Mouse (Mus musculus) thymus, postnatal 0 days (tissue): ENCODE data around the gene Rufy4. TPM values are rescaled to one million over a fixed set of nuclear protein-coding genes. Genes with fewer than 3 reads are reported as not detected.
"Not testable (repeated sequence)": the region's sequence is repeated elsewhere in the genome, so short reads cannot be mapped to it uniquely, and the experiment has no call there.

Experiments
- DNase-seq: peaks from one replicate; pipeline ENCODE4 v3.0.0-alpha.2; 2015; ENCODE audit warnings: low spot score
- polyA plus RNA-seq: library from polyadenylated mRNA; unstranded; fragments of >200 nt; fragmentation: Nextera tagmentation; extraction: Ambion mirVana; gene quantifications from 2 replicates; pipeline ENCODE4 v1.2.1, GENCODE M21; 2015

Rufy4 gene
- polyA plus RNA-seq, 1 experiment from 2014 or later, result 0.08 TPM

DNA sequence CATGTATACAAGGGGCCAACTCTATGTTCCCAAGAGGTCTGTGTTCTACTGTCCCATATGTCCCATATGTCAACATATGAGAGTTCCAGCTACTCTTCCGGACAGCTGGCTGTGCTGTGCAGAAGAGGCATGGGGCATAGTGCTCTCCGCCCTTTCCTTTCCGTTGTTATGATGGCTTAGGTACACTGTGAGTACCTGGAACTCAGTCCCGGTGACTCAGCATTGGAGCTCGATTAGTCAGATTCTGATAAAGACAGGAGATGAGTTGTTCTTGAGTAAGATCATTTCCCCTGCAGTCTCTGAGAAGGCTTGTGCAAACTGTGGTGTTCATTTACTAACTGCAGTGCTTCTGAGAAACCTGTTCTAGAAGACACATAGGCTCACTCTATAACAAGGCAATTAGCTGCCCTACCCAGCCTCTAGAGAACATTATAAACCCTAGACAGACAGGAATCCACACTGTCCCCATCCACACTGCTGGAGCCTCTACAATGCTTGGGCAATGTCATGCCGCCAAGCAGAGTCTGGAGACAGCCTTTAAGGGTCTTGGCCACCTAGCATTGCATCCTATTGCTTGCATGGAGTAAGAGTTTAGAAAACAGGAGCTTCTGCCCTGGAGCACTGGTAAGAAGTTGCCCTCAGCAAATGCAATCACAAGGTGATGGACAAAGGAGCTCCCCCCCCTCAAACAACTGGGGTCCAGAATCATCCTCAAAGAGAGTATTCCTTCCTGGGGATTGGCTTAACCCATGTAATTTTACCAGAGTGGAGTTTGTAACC lies 24.0 kb downstream of the Rufy4 start:
- no peak for DNase-seq

DNA sequence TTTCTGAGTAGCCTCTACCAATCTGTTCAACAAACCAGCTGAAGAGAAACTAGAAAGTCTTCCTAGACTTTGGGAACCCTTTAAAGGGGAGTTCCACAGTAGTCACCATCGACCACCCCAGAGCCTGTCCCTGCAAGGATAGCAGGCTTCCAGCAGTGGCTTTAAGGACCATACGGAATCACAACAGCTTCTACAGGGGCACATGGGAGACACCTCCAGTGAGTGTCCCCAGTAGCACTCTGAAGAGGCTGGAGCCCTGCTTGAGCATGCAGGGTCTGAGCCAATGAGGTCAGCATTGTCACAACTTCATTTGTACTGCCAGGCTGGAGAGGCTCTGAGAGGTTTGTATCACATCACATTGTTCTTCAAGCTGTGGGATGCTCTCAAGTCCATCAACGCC lies 24.8 kb downstream of the Rufy4 start:
- no peak for DNase-seq

DNA sequence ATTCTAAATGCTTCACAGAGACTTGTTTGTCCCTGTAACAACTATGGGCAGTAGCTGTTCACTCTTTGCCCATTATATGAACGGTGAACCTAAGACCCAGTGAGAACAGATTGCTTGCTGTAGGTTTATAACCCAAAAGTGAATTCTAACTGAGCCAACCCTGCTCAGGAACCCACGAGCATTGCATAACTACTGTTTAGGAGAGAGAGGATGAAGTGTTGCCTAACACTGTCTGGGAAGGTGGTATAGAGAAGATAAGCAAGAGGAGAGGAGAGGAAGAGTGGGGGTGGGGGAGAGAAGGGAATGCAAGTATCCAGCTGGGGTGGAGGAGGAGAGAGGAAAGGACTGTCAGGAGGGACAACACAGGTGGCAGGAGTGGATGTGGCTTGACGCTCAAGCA lies 25.8 kb downstream of the Rufy4 start:
- no peak for DNase-seq

DNA sequence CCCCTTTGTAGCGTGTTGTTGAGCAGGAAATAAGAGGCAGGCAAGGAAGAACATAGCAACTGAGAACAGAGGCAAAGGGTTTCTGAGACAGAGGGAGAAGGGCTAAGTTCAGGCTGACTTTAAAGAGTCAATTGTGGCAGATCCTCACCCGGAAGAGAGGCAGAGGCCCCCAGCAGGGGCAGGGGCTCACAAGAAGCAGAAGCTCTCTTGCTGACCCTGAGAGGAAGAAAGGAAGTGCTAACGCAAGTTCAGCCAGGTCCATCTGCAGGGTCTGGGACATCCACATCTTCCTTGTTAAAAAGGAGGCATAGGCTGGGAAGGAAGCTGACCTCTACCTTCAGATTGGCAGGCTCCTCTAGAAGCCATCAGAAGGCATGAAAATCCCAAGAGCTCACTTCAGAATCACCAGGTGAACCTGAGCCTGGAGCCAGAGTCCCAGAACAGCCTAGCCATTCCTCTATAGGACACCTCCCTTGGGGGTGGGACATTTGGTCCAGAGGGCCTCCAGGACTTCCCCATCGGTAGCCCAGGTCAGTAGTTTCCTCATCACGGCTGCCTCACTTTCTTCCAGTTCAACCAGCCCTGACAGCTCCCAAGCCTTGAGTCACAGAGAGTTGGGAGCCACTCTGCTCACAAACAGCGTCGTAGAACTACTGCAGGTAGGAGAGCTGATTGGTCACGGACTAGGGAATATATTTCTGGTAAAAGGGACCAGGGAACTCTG lies 28.3 kb downstream of the Rufy4 start, which contains the start of gene Cxcr2:
Gene Cxcr2, plus strand, starts transcription at position 529 of the 724 bp plus-strand sequence.
- peak; percentile 17 for DNase-seq

DNA sequence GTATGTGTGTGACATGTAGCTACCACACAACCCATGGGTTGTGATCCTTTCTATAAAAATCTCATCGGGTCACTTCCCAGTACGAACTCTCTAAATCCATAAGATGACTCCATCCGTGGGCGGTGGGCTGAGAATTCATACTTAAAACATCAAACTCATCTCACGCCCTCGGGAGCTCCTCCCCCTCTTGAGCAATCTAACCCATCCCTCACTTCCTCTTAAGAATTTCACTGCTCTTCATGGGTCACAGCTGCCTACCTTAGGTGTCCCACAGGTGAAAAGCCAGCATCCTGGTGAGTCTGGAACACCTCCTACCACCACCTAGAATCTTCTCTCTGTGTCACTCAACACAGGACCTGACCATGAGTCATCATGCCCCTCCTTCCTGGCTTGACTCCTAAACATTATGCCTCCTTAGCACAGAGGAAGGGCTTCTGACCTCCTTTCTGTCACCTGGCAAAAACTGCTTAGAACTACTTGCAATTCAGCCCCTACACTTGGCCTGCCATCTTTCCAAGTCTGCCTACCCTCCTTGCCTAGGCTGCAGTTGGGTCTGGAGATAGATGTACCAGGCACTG lies 30.2 kb downstream of the Rufy4 start:
- no peak for DNase-seq

DNA sequence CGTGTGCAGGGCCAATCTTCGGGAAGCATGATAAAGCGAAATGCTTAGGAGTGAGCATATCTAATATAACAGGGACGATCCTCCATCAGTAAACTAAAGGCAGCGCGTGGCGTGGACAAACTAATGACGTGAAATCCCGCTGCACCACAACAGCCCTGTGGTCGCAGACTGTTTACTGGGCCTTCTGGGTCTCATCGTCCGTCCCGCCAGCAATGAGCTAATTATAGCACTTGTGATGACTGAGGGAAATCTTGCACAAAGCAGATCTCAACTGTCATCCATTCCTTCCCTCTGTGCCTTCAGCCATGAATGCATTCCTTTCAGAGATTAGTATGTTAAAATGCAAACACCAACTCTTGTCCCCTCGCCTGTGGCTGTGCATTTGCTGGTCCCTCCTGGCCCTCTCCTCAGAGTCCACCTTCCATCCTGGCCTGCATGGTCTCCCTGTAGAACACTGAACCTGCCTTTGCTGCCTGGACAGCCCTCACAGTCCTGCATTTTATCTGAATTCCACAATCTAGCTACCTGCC lies 31.1 kb downstream of the Rufy4 start:
- DNase-seq, result no peak

DNA sequence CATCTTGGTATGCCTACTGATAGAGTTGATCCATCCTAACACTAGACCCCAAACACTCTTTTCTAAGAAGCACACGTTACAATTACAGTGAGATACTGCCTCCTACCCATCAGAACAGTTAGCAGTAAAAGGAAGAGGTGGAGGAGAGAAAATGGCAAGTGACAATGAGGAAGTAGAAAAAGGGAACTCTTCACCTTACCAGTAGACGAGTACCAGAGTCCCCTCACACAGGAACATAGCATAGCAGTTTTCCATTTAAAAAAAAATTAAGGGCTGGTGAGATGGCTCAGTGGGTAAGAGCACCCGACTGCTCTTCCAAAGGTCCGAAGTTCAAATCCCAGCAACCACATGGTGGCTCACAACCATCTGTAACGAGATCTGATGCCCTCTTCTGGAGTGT lies 34.3 kb downstream of the Rufy4 start:
- DNase-seq, result not testable (repeated sequence)

DNA sequence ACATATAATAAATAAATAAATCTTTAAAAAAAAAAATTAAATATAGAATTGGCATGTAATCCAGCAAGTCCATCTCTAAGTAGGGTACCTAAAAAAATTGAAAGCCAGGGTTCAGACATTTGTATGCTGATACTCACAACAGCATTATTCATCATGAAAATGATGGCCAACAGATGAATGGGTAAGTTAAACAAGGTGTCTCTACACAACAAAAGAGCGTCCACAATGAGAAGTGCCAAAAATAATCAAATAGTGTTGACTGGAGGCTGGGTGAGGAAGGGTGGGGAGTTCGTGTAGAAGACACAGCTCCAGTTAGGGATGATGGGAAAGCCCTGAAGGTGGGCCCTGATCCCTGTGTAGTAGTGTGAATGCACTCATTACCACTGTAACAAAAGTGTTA lies 34.7 kb downstream of the Rufy4 start:
- DNase-seq, result no peak

DNA sequence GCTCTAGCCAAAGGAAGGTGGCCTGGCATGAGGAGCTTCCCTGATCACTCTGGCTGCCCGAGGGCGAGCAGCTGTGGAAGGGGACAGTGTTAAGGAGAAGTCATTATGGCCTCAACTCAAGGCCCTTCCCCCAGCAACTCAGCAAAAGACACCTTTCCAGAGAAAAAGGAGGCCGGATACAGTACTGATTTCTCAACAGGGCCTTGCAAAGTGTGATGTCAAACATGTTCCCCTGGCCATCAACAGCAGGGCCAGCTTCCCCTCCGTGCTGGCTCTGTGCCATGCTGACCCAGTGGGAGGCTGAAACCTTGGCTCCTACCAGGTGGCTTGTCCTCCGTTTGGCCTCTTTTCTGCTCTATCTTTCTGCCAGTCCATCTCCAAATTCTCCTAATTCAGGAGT lies 41.8 kb downstream of the Rufy4 start:
- DNase-seq, result no peak

DNA sequence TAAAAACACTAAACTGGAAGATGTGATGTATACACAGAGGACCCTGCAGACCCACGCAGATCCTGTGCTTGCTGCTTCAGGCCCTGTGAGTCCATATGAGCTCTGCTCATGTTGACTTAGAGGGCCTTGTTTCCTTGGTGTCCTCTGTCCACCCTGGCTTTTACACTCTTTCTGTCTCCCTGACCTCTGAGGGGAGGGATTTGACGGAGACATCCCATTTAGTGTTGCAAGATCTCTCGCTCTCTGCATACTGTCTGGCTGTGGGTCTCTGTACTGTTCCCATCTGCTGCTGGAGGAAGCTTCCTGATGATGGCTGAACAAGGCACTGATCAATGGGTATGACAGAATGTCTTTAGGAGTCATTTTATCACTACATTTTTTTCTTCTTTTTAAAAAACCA lies 44.4 kb downstream of the Rufy4 start:
- no peak for DNase-seq

DNA sequence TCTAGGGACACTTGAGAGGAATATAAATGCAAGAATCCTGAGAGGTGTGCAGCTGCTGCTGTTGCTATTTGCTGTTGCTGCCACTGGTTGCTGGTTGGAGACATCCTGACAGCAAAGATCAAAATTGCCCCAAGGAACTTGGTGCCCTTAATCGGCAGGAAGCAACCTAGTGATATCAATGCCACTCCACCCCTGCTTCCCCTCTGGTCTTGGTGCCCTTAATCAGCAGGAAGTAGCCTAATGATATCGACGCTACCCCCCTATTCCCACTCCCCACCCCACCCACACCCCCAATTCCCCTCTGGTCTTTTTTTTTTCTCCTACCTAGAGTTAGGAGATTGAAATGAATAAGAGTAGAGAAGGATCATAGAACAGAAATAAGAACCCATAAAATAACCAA lies 47.4 kb downstream of the Rufy4 start:
- no peak for DNase-seq

DNA sequence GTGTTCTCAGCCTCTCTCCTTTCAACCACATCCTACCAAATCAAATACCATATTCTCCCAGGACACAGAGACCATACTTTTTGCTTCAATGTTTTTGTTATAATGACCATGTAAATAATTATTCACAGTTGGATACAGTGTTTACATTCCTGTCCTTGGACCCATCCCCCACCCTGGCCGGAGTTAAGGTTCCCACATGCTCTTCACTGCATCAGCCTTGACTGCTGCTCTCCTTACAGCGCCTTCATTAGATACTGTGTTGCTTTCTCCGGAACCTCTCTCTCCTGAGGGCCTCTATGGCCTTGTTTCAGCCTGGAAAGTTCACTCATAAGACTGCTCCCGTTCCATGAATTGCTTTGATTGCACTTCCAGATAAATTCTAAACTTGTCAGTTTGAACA lies 50.4 kb downstream of the Rufy4 start:
- DNase-seq, result no peak

DNA sequence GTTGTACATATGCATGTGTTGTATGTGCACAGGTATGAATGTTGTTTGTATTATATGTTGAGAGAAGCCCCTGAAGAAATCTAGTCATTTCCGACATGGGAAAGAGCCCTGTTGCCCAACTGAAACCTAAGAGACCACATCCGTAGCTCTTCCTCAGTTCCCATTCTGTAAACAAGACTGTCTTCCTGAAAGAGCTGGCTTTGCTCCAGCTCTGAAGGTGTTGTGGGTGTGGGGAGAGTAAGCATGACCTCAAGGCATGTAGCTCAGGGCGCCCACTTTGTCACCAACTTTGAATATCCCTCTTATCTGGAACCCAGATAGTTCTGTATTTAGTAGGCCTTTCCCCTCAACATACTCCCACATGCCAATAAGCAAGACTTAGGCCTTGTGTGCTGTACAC lies 53.3 kb downstream of the Rufy4 start:
- DNase-seq, result no peak

DNA sequence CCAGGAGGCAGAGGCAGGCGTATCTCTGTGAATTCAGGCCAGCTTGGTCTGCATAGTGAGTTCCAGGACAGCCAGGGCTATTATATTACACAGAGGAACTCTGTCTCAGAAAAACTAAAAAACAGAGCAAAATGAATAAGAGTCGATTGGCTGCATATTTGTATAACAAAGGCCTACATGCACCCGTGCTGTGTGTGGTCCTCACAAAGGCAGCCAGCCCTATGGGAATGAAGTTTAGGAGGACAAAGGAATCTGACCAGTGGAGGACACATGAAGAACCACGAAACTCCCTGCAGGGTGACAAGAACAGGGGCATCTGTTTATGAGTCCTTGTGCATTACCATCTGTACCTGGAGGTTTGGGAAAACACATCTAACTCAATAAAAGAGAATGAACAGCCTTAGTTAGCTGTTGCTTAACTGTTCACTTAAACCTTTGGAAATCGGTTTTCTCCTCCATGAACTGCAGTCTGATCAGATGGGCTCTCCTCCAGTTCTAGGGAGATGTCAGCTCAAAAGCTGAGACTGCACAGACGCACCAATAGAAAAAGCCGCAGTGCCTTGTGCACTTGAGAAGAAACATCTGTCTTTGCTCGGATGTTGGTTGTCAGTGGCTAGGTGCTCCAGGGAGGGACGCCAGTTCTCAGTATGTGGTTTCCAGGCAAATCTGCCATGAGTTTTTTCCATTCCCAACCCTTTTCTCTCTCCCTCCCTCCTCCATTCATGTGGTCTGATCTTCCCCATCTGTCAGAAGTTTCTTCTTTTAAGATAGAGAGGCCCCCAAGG lies 54.5 kb downstream of the Rufy4 start:
- peak; percentile 11 for DNase-seq

DNA sequence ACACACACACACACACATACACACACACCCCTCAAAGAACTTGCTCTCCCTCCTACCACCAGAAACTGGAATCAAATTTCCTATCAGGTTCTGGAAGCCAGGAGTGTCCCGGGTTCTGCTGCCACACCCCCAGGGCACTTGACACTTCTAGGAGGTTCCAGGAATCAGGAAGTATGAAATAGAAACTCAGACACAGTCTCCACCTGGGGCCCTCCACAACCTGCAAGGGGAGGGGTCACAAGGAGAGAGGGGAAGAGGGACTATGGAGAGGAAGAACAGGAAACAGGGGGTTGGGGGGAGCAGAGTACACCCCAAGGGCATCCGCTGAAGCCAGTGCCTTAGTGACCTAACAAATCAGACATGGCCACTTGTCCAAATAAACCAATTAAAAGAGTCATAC lies 56.1 kb downstream of the Rufy4 start:
- DNase-seq, result no peak

DNA sequence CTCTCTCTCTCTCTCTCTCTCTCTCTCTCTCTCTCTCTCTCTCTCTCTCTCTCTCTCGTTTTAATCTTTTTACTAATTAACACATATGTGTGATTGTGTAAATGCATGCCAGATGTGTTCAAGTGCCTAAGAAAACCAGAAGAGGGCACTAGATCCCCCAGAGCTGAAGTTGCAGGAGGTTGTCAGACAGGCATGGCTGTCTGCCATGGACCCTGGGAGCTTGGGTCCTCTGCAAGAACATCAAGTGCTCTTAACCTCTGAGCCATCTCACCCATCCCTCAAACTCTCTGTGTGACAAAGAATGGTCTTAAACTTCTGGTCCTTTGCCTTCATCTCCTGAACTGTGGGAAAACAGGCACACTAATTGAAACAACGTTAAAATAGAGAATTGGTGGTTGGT lies 57.7 kb downstream of the Rufy4 start:
- no peak for DNase-seq

DNA sequence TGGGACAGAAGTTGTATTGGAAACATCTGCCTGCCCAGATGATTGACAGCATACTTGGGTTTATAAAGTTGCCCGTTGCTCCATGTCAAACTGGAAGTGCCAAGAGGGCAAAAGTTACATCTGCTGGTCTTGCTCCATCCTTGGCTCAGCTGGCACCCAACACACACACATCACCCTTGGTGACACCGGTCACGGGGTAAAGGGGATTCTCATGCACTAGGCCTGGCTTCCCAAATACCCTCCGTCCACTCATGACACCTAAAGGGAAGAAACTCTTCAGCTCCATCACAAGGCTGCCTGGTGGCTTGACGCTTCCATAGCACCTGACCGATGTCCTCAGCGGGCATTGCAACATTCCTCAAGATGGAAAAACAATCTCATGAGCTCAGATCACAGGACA lies 65.1 kb downstream of the Rufy4 start:
- no peak for DNase-seq

DNA sequence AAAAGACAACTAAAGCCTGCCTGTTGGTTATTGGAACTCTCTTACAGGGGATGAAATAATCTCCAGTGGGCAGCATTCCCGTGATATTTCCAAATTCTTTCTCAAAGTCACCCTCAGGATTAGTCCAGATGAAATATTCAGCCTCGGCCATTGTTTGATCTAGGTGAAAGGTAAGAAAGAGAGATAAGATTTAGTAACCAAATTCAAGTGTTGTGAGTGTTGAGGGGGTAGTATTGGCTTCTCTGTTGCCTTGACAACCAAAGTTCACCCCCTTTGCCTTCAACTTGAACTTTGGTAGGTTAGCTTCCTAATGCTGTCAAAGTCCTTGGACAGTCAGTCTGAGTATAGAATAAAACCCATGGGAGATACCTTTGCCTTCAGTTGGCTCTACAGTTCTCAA lies 67.4 kb downstream of the Rufy4 start:
- DNase-seq, result no peak

DNA sequence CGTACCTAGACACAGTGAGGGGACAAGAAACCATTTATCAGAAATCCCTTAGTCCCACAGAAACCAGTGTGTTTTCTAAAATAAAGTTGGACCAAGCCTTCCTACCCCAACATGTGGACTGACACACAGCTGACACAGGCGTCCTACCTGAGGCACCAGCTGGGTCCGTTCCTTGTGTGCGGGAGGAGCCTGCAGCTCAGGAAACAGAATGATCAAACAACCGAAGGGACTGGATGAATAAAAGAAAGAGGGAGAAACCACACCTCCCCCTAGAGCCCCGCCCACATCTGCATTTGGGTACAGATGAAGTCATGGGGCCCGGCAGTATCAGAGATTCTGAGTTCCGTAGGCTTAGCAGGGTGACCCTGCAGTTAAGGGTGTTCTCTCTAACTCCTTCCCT lies 69.1 kb downstream of the Rufy4 start, which contains the start of gene Cxcr1:
Gene Cxcr1, minus strand, starts transcription at position 187 of the 400 bp plus-strand sequence.
- DNase-seq, result no peak

DNA sequence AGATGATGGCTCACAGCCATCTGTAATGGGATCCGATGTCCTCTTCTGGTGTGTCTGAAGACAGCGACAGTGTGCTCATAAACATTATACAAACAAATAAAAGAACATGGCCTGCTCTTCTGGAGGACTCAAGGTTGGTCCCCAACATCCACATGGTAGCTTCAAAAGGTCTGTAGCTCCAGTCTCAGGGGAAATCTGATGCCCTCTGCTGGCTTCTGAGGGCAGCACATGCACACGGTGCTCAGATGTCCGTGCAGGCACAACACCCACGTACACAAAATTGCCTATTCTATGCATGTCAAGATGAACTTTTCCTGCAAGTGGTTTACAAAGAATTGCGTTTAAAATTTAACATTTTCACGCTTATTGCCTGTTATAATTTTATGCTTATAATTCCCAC lies 70.6 kb downstream of the Rufy4 start:
- DNase-seq, result peak; percentile 62

DNA sequence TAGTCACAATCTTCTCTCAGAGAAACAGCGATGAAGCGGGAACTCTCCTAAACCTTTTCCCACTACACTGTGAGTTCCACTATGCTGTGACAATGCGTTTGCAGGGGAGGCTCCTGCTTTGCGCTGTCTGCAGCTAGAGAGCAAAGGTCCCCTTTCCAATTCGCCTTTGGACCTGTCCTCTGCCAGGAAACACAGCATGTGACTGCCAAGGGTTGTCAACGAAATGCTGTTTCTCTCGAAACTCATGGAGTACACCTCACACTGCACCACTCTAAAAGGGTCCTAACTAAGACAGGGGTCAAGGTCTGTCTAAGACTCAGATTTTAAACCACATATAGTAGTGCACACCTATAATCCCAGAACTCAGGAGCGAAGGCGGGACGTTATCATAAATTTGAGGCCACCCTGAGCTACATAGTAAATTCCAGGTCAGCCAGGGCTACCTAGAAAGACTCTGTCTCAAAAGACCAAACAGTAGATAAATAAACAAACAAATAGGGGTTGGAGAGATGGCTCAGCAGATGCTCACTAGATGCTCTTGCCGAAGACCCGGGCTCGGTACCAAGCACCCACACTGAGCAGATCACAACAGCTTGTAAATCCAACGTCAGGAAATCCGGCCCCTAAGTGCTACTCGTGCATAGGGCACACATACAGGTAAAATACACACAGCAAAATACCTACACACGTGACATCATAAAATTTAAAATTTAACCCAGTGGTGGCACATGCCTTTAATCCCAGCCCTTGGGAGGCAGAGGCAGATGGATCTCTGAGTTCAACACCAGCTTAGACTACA lies 71.5 kb downstream of the Rufy4 start:
- DNase-seq, result no peak
